Mouse (Mus musculus): ENCODE measurements around the gene Dnajc3. TPM values are rescaled to one million over a fixed set of nuclear protein-coding genes. Genes with fewer than 3 reads are reported as not detected.
A peak's percentile ranks its signal among the peaks of the same experiment; 100 is the strongest.

Gene Dnajc3
- polyA plus RNA-seq, 2 experiments, result 22.8 to 42.0 TPM

DNA sequence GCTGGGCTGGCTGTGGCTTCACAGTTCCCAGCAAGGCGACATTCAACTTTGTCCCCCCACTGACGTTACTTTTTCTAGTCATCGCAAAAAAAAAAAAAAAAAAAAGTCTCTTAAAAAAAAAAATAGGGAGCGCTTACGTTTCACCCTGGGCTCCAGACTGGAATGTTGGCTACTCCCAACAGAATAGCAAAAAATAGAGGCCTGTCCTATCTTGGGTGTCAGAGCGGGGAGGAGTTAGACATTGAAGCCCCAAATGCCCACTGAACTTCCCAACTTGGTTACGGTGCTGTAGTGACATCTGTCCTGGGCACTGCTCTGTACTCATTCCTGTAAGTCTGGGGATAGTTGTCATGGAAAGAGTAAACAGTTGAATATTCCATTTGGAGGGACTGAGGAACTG, 775 bp downstream of the Dnajc3 start:
- no peaks in the 10 kb centered on the region for H3K36me3 ChIP-seq (ENCODE audit: control insufficient read depth, insufficient read depth, low read length)
- H3K4me1 ChIP-seq (ENCODE audit: control insufficient read depth, insufficient read depth, low read length), result peaks cover 12% of the 10 kb centered on the region
- TF ChIP-seq POLR2A (IDR thresholded peaks at IDR 0.05; ENCODE audit: borderline replicate concordance, extremely low read depth, insufficient read depth, insufficient read length), result no peak
- no peaks in the 10 kb centered on the region for H3K27me3 ChIP-seq (ENCODE audit: control insufficient read depth, insufficient read depth, low read length)
- WGBS, result under 1% methylated on average over 7 of the region's 7 CpGs
- ATAC-seq (ENCODE audit: low FRiP score, low read depth) (no peak), DNase-seq (ENCODE audit: low spot score) (peak; percentile 34)
- peak overlapping the region; percentile 99 for H3K4me3 ChIP-seq (replicated peaks; ENCODE audit: low read length)
- peak overlapping the region; percentile 65 for H3K4me2 ChIP-seq (replicated peaks; ENCODE audit: low read depth, low read length, severe bottlenecking)
- no peaks in the 10 kb centered on the region for H3K9me3 ChIP-seq (ENCODE audit: control insufficient read depth, low read length)
- H3K9ac ChIP-seq (ENCODE audit: low read depth, low read length, severe bottlenecking), result peak overlapping the region; percentile 99
- no peak overlapping the region; the same call in 1 of the 2 replicates for H3K27ac ChIP-seq (replicated peaks; ENCODE audit: low read depth, low read length)

DNA sequence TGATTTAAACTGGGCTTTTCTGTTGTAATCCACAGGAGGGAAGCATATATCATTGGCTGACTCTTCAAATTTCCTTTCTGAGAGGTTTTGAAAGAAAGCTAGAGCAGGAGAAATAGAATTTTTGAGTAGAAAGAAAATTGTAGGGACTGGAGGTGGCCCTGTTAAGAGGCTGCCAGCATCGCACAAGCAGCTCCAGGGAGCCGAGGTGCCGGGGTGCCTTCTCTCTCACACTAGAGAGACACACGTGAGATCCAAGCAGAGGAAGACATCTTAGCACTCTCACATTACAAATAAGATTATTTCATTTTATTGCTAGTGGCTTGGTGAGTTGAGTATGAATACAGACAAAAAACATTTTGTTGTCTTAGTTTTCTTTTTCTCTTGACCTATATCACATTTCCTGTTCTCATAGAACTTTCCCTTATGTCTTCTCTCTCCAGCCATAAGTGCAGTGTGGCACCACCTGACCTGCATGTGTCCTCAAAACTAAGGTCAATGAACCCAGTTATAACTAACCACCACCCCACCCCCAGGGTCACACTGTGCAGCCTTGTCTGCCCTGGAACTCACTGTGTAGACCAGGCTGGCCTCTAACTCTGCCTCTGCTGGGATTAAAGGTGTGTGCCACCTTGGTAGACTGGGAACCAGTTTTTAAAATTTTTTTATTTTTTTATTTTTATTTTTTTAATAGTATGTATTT, 3.2 kb downstream of the Dnajc3 start:
- WGBS, result 68% methylated on average over 4 of the region's 4 CpGs
- H3K27me3 ChIP-seq (ENCODE audit: control insufficient read depth, insufficient read depth, low read length), result no peaks in the 10 kb centered on the region
- H3K4me1 ChIP-seq (ENCODE audit: control insufficient read depth, insufficient read depth, low read length), result peaks cover 12% of the 10 kb centered on the region
- no peak overlapping the region for H3K27ac ChIP-seq (replicated peaks; ENCODE audit: low read depth, low read length)
- ATAC-seq (ENCODE audit: low FRiP score, low read depth) (no peak), DNase-seq (ENCODE audit: low spot score) (no peak)
- H3K9me3 ChIP-seq (ENCODE audit: control insufficient read depth, low read length), result no peaks in the 10 kb centered on the region
- H3K4me3 ChIP-seq (replicated peaks; ENCODE audit: low read length), result no peak overlapping the region
- H3K9ac ChIP-seq (ENCODE audit: low read depth, low read length, severe bottlenecking), result 0 out of 2 replicates have a peak overlapping the region, but pooled peaks have one; percentile 31
- H3K4me2 ChIP-seq (replicated peaks; ENCODE audit: low read depth, low read length, severe bottlenecking), result no peak overlapping the region
- TF ChIP-seq POLR2A (IDR thresholded peaks at IDR 0.05; ENCODE audit: borderline replicate concordance, extremely low read depth, insufficient read depth, insufficient read length), result no peak
- no peaks in the 10 kb centered on the region for H3K36me3 ChIP-seq (ENCODE audit: control insufficient read depth, insufficient read depth, low read length)

DNA sequence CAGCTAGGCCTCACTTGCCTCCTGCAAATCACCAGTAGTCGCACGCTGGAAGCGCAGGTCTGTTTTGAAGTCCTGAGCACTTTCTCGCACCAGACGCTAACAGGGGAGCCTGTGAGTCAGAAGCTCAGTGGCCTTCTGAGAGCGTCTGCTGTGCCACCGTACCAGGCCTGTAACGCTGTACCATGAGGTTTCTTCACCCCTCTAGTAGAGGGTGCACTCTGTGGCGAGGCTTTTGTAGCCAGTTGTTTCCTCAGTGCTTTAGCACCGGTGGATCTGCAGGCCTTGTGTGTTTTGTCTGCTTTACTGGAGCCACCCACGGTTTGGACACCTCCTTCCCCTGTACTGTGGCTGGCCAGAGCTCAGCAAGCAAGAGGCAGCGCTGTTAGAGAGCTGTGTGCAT, 4.3 kb downstream of the Dnajc3 start:
- 48% methylated on average over 12 of the region's 12 CpGs for WGBS
- H3K9ac ChIP-seq (ENCODE audit: low read depth, low read length, severe bottlenecking), result no peak overlapping the region
- DNase-seq (ENCODE audit: low spot score), result no peak

DNA sequence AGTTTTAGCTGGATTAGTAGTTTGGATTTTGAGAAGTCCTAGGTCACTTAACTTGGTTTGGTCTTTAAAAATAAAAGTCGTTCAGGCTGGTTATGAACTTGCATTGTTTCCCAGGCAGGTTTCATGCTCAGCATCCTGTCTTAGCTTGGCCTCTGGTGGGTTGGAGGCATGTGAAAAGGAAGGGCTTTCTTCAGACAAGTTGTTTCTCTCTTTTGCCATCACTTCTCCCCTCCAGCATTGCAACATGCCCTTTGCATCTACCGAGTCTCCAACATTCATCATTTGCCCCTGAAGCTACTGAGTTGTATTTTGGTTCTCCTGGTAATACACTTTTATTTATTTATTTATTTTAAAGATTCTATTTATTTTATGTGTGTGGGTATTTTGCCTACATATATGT, 6.9 kb downstream of the Dnajc3 start:
- 86% methylated on average over 2 of the region's 2 CpGs for whole genome bisulfite sequencing

More for the DNA sequence above, 4.3 kb downstream of the Dnajc3 start:
- TF ChIP-seq POLR2A (IDR thresholded peaks at IDR 0.05; ENCODE audit: borderline replicate concordance, extremely low read depth, insufficient read depth, insufficient read length), result no peak
- Histone ChIP-seq H3K27me3 (ENCODE audit: control insufficient read depth, insufficient read depth, low read length) (no peaks in the 10 kb centered on the region), H3K4me3 (replicated peaks; ENCODE audit: low read length) (no peak overlapping the region), H3K36me3 (ENCODE audit: control insufficient read depth, insufficient read depth, low read length) (no peaks in the 10 kb centered on the region), H3K27ac (replicated peaks; ENCODE audit: low read depth, low read length) (no peak overlapping the region), H3K9me3 (ENCODE audit: control insufficient read depth, low read length) (no peaks in the 10 kb centered on the region), H3K4me1 (ENCODE audit: control insufficient read depth, insufficient read depth, low read length) (peaks cover 12% of the 10 kb centered on the region), H3K4me2 (replicated peaks; ENCODE audit: low read depth, low read length, severe bottlenecking) (no peak overlapping the region)
- no peak for ATAC-seq (ENCODE audit: low FRiP score, low read depth)

DNA sequence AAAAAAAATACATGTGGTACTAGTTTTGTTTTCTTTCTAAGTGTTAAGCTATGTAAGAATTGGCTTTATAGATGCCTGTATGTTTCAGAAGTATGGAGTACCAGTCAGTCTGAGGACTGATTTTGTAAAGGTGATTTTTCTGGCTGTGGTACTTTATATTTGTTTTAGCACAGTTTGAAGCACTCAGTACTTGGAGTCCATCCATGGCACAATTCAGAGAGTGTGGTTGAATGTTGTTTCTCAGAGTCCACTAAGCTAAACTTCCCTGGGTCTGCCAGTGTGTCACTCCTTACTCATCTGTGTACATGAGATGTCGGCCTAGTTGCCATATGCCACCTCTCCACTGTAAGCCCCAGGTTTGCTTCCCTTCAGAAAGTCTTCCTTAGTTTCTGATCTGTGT, 11.1 kb downstream of the Dnajc3 start:
- 94% methylated on average over 1 of the region's 1 CpGs for WGBS
- H3K9me3 ChIP-seq (ENCODE audit: control insufficient read depth, low read length), result no peaks in the 10 kb centered on the region
- no peak overlapping the region for H3K27ac ChIP-seq (replicated peaks; ENCODE audit: low read depth, low read length)
- H3K4me1 ChIP-seq (ENCODE audit: control insufficient read depth, insufficient read depth, low read length), result no peaks in the 10 kb centered on the region
- no peaks in the 10 kb centered on the region for H3K27me3 ChIP-seq (ENCODE audit: control insufficient read depth, insufficient read depth, low read length)
- no peak overlapping the region for H3K4me3 ChIP-seq (replicated peaks; ENCODE audit: low read length)
- no peak for ATAC-seq (ENCODE audit: low FRiP score, low read depth)
- H3K36me3 ChIP-seq (ENCODE audit: control insufficient read depth, insufficient read depth, low read length), result peaks cover 6% of the 10 kb centered on the region; the same call in 1 of the 2 replicates
- no peak for TF ChIP-seq POLR2A (IDR thresholded peaks at IDR 0.05; ENCODE audit: borderline replicate concordance, extremely low read depth, insufficient read depth, insufficient read length)
- DNase-seq (ENCODE audit: low spot score), result no peak
- H3K9ac ChIP-seq (ENCODE audit: low read depth, low read length, severe bottlenecking), result no peak overlapping the region
- no peak overlapping the region for H3K4me2 ChIP-seq (replicated peaks; ENCODE audit: low read depth, low read length, severe bottlenecking)

More for the DNA sequence above, 6.9 kb downstream of the Dnajc3 start:
- no peak for TF ChIP-seq POLR2A (IDR thresholded peaks at IDR 0.05; ENCODE audit: borderline replicate concordance, extremely low read depth, insufficient read depth, insufficient read length)
- Histone ChIP-seq H3K27ac (replicated peaks; ENCODE audit: low read depth, low read length) (no peak overlapping the region), H3K9ac (ENCODE audit: low read depth, low read length, severe bottlenecking) (no peak overlapping the region), H3K4me2 (replicated peaks; ENCODE audit: low read depth, low read length, severe bottlenecking) (no peak overlapping the region), H3K36me3 (ENCODE audit: control insufficient read depth, insufficient read depth, low read length) (no peaks in the 10 kb centered on the region), H3K9me3 (ENCODE audit: control insufficient read depth, low read length) (no peaks in the 10 kb centered on the region), H3K4me1 (ENCODE audit: control insufficient read depth, insufficient read depth, low read length) (peaks cover 3% of the 10 kb centered on the region; the same call in 1 of the 2 replicates), H3K4me3 (replicated peaks; ENCODE audit: low read length) (no peak overlapping the region), H3K27me3 (ENCODE audit: control insufficient read depth, insufficient read depth, low read length) (no peaks in the 10 kb centered on the region)
- no peak for DNase-seq (ENCODE audit: low spot score)
- no peak for ATAC-seq (ENCODE audit: low FRiP score, low read depth)

Measured in limb, embryonic 14.5 days (tissue).